In the genomic region with DNA sequence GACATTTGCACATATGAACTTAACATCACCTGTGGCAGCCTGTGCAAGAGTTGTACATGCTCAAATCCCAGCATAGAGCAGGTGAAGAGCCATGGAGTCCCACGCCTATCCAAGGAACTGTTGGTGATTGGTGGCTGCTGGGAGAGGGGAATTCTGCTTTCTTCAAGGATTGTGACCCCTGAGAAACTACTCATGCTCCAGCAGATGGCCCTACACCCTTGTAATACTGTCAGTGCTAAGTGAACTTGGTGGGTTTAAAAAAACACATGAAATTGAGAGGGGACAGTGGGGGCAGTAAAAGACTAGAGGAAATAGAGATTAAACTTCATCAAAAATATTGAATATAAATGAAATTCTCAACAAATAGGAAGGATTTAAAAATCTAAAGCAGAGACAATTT, we compare ENCODE assay signal across 26 mouse cellular contexts. TPM values are rescaled to one million over a fixed set of nuclear protein-coding genes. Genes with fewer than 3 reads are reported as not detected.
DNase-seq lines count a peak whose midpoint lies in the region; ATAC-seq and TF ChIP-seq lines count a peak whose summit lies in the region.
"Had no signal": no experiment of that assay in that cellular context is flagged by ENCODE, and none has a peak within 500 bp of the region (broad histone marks: within the 10 kb centered on the region; RNA-seq: fewer than 3 reads in every experiment).

No protein-coding gene starts in this region.

- no peaks in the 10 kb centered on the region for H3K36me3 ChIP-seq in hindbrain, postnatal 0 days (ENCODE audit: insufficient read depth, low read length)
- H3K36me3 ChIP-seq in hindbrain, embryonic 10.5 days, result no peaks in the 10 kb centered on the region
- H3K36me3 ChIP-seq in lung, postnatal 0 days (ENCODE audit: insufficient read depth, low read length), result no peaks in the 10 kb centered on the region
- H3K36me3 ChIP-seq in stomach, postnatal 0 days (ENCODE audit: control insufficient read depth, insufficient read depth, low read length), result no peaks in the 10 kb centered on the region
- H3K36me3 ChIP-seq in forebrain, embryonic 13.5 days (ENCODE audit: poor library complexity, severe bottlenecking), result no peaks in the 10 kb centered on the region
- H3K36me3 ChIP-seq: embryonic facial prominence, embryonic 10.5 days; embryonic facial prominence, embryonic 13.5 days; forebrain, embryonic 12.5 days; heart, embryonic 13.5 days had no signal

- TF ChIP-seq EP300 in lung, postnatal 0 days (IDR thresholded peaks at IDR 0.05), result no peak
- TF ChIP-seq EP300 in stomach, postnatal 0 days (optimal IDR thresholded peaks at IDR 0.05), result no peak

- H3K4me1 ChIP-seq in hindbrain, postnatal 0 days (ENCODE audit: insufficient read depth, low read length), result no peaks in the 10 kb centered on the region
- H3K4me1 ChIP-seq in hindbrain, embryonic 10.5 days (replicated peaks), result no peaks in the 10 kb centered on the region
- no peaks in the 10 kb centered on the region for H3K4me1 ChIP-seq in lung, postnatal 0 days (ENCODE audit: insufficient read depth, low read depth, low read length)
- no peaks in the 10 kb centered on the region for H3K4me1 ChIP-seq in stomach, postnatal 0 days (replicated peaks; ENCODE audit: control insufficient read depth, insufficient read depth)
- no peaks in the 10 kb centered on the region for H3K4me1 ChIP-seq in forebrain, embryonic 13.5 days
- H3K4me1 ChIP-seq: embryonic facial prominence, embryonic 10.5 days; embryonic facial prominence, embryonic 13.5 days; forebrain, embryonic 12.5 days; heart, embryonic 13.5 days had no signal

- intact Hi-C loops in left cerebral cortex, adult 2 months (cut with DNase I), result loop anchor here (5.0 kb wide), 1 partner anchor 52 kb away; a partner anchor contains a TSS

- no peaks in the 10 kb centered on the region for H3K27me3 ChIP-seq in hindbrain, postnatal 0 days (ENCODE audit: insufficient read depth, low read length)
- H3K27me3 ChIP-seq in hindbrain, embryonic 10.5 days (ENCODE audit: insufficient read depth, poor library complexity, severe bottlenecking), result no peaks in the 10 kb centered on the region
- H3K27me3 ChIP-seq in lung, postnatal 0 days (replicated peaks; ENCODE audit: insufficient read depth, low read length), result no peaks in the 10 kb centered on the region
- H3K27me3 ChIP-seq in stomach, postnatal 0 days (ENCODE audit: control insufficient read depth, insufficient read depth, low read length), result no peaks in the 10 kb centered on the region
- no peaks in the 10 kb centered on the region for H3K27me3 ChIP-seq in forebrain, embryonic 13.5 days
- H3K27me3 ChIP-seq: embryonic facial prominence, embryonic 13.5 days; forebrain, embryonic 12.5 days; heart, embryonic 13.5 days had no signal

- no peak overlapping the region for H3K4me3 ChIP-seq in hindbrain, postnatal 0 days (ENCODE audit: low read length)
- no peak overlapping the region for H3K4me3 ChIP-seq in hindbrain, embryonic 10.5 days
- no peak overlapping the region for H3K4me3 ChIP-seq in left cerebral cortex, adult 2 months
- H3K4me3 ChIP-seq in lung, postnatal 0 days (ENCODE audit: low read depth, low read length), result no peak overlapping the region
- H3K4me3 ChIP-seq in stomach, postnatal 0 days (ENCODE audit: low read depth, low read length), result no peak overlapping the region
- H3K4me3 ChIP-seq in forebrain, embryonic 13.5 days, result no peak overlapping the region
- H3K4me3 ChIP-seq: embryonic facial prominence, embryonic 10.5 days; embryonic facial prominence, embryonic 13.5 days; erythroblast, embryonic 14.5 days; forebrain, embryonic 12.5 days; heart, embryonic 13.5 days had no signal

- no peak for ATAC-seq in hindbrain, postnatal 0 days
- ATAC-seq in lung, postnatal 0 days, result no peak
- no peak for ATAC-seq in stomach, postnatal 0 days (ENCODE audit: low FRiP score, low TSS enrichment)
- ATAC-seq in forebrain, embryonic 13.5 days, result no peak
- ATAC-seq: CD4-positive, CD25-positive, alpha-beta regulatory T cell, adult 4 months; forebrain, embryonic 16.5 days had no signal

- H3K9ac ChIP-seq in hindbrain, postnatal 0 days (replicated peaks; ENCODE audit: low read length), result no peak overlapping the region
- H3K9ac ChIP-seq in lung, postnatal 0 days (replicated peaks; ENCODE audit: low read depth), result no peak overlapping the region
- no peak overlapping the region for H3K9ac ChIP-seq in stomach, postnatal 0 days (ENCODE audit: low read length)
- no peak overlapping the region for H3K9ac ChIP-seq in forebrain, embryonic 13.5 days
- H3K9ac ChIP-seq: embryonic facial prominence, embryonic 13.5 days; forebrain, embryonic 12.5 days; heart, embryonic 13.5 days; hindbrain, embryonic 14.5 days had no signal

- H3K4me2 ChIP-seq in hindbrain, postnatal 0 days (ENCODE audit: low read depth, low read length), result no peak overlapping the region
- H3K4me2 ChIP-seq in lung, postnatal 0 days (replicated peaks; ENCODE audit: low read depth, low read length), result no peak overlapping the region
- no peak overlapping the region for H3K4me2 ChIP-seq in stomach, postnatal 0 days (replicated peaks; ENCODE audit: low read depth)
- no peak overlapping the region for H3K4me2 ChIP-seq in forebrain, embryonic 13.5 days
- H3K4me2 ChIP-seq: embryonic facial prominence, embryonic 13.5 days; forebrain, embryonic 12.5 days; heart, embryonic 13.5 days; hindbrain, embryonic 14.5 days had no signal

- no peak overlapping the region for H3K27ac ChIP-seq in hindbrain, postnatal 0 days
- H3K27ac ChIP-seq in hindbrain, embryonic 10.5 days, result no peak overlapping the region
- H3K27ac ChIP-seq in left cerebral cortex, adult 2 months, result no peak overlapping the region
- H3K27ac ChIP-seq in lung, postnatal 0 days (ENCODE audit: low read length), result no peak overlapping the region
- no peak overlapping the region for H3K27ac ChIP-seq in stomach, postnatal 0 days (replicated peaks)
- H3K27ac ChIP-seq in forebrain, embryonic 13.5 days, result no peak overlapping the region
- H3K27ac ChIP-seq: embryonic facial prominence, embryonic 10.5 days; embryonic facial prominence, embryonic 13.5 days; forebrain, embryonic 12.5 days; heart, embryonic 13.5 days; hindbrain, embryonic 14.5 days had no signal

- H3K9me3 ChIP-seq in hindbrain, postnatal 0 days (ENCODE audit: low read length), result no peaks in the 10 kb centered on the region
- H3K9me3 ChIP-seq in hindbrain, embryonic 10.5 days, result no peaks in the 10 kb centered on the region
- H3K9me3 ChIP-seq in lung, postnatal 0 days (ENCODE audit: low read length), result no peaks in the 10 kb centered on the region
- H3K9me3 ChIP-seq in stomach, postnatal 0 days (ENCODE audit: control insufficient read depth, low read length), result no peaks in the 10 kb centered on the region
- no peaks in the 10 kb centered on the region for H3K9me3 ChIP-seq in forebrain, embryonic 13.5 days (replicated peaks)
- H3K9me3 ChIP-seq: embryonic facial prominence, embryonic 10.5 days; embryonic facial prominence, embryonic 13.5 days; forebrain, embryonic 12.5 days; heart, embryonic 13.5 days had no signal

- TF ChIP-seq CTCF in hindbrain, postnatal 0 days (IDR thresholded peaks at IDR 0.05; ENCODE audit: low read depth), result peak; percentile 37
- TF ChIP-seq CTCF in left cerebral cortex, adult 2 months (IDR thresholded peaks at IDR 0.05), result peak; percentile 7; the same call in 1 of the 2 replicates
- peak; percentile 32 for TF ChIP-seq CTCF in lung, postnatal 0 days (IDR thresholded peaks at IDR 0.05)
- TF ChIP-seq CTCF in stomach, postnatal 0 days (IDR thresholded peaks at IDR 0.05; ENCODE audit: low read depth), result peak; percentile 39; the same call in 1 of the 2 replicates

- 90% methylated on average over 1 of the region's 1 CpGs for WGBS in hindbrain, postnatal 0 days
- 64% methylated on average over 1 of the region's 1 CpGs for WGBS in hindbrain, embryonic 10.5 days
- 69% methylated on average over 1 of the region's 1 CpGs for WGBS in lung, postnatal 0 days
- WGBS in stomach, postnatal 0 days, result 88% methylated on average over 1 of the region's 1 CpGs
- 71% methylated on average over 1 of the region's 1 CpGs for WGBS in forebrain, embryonic 13.5 days

- DNase-seq in hindbrain, postnatal 0 days (ENCODE audit: low spot score), result no peak
- DNase-seq in hindbrain, embryonic 10.5 days (ENCODE audit: low spot score), result no peak
- no peak for DNase-seq in left cerebral cortex, adult 2 months (ENCODE audit: extremely low spot score in 1 of 2, low spot score in 2 of 2)
- no peak for DNase-seq in left cerebral cortex, adult 11 months (ENCODE audit: low spot score)
- DNase-seq in lung, postnatal 0 days (ENCODE audit: low spot score), result no peak
- DNase-seq in lung, postnatal 10 days, result no peak
- no peak for DNase-seq in stomach, postnatal 0 days (ENCODE audit: low spot score)
- DNase-seq: adrenal gland, adult 2 months; adrenal gland, postnatal 14 days; cerebellum, adult 11-12 months; cerebellum, adult 8-10 months; cerebellum, postnatal 10 days; cerebellum, postnatal 36 days; embryo, embryonic 11 days; gastrocnemius, postnatal 10 days; heart, adult 11 months had no signal

RNA-seq across cellular contexts. Expression of a gene that starts 53.0 kb away (rescaled TPM):
- 46.8 and 48.8 TPM in 2 replicates for total RNA-seq in hindbrain, postnatal 0 days (2014; rRNA removed)
- polyA plus RNA-seq in hindbrain, postnatal 0 days (2015; fragmentation: Nextera tagmentation; extraction: Ambion mirVana), result 47.4 and 51.5 TPM in 2 replicates
- polyA plus RNA-seq in hindbrain, embryonic 10.5 days (2016; fragmentation: Nextera tagmentation; extraction: Ambion mirVana), result 4.6 and 6.7 TPM in 2 replicates
- 100 to 1,000 TPM; 183 to 185 TPM for total RNA-seq in left cerebral cortex, adult 2 months (2021)
- polyA plus RNA-seq in lung, postnatal 0 days (2015; fragmentation: Nextera tagmentation; extraction: Ambion mirVana), result 8.7 and 12.3 TPM in 2 replicates
- polyA plus RNA-seq in stomach, postnatal 0 days (2015; fragmentation: Nextera tagmentation; extraction: Ambion mirVana), result 6.9 and 7.0 TPM in 2 replicates
- polyA plus RNA-seq in forebrain, embryonic 13.5 days (2015; fragmentation: Nextera tagmentation; extraction: Ambion mirVana), result 27.3 and 27.6 TPM in 2 replicates
- total RNA-seq: MEL had no signal
- polyA plus RNA-seq: CD4-positive, CD25-positive, alpha-beta regulatory T cell, adult 4 months; erythroblast, embryonic 14.5 days had no signal
